Comparison of ENCODE assay signal across 24 mouse cellular contexts in genomic region chr10:95868348-95868747, GRCm38 (mm10). TPM values are rescaled to one million over a fixed set of nuclear protein-coding genes. Genes with fewer than 3 reads are reported as not detected.
DNase-seq lines count a peak whose midpoint lies in the region; ATAC-seq and TF ChIP-seq lines count a peak whose summit lies in the region.
"Had no signal": no experiment of that assay in that cellular context is flagged by ENCODE, and none has a peak within 500 bp of the region (broad histone marks: within the 10 kb centered on the region; RNA-seq: fewer than 3 reads in every experiment).

No protein-coding gene starts in this region.

- peak; percentile 24 for DNase-seq in forebrain, embryonic 14.5 days (ENCODE audit: low spot score)
- peak; percentile 2 for DNase-seq in liver, postnatal 0 days
- DNase-seq in Muller cell, postnatal 12 days (ENCODE audit: inconsistent ontology term), result peak; percentile 42
- DNase-seq in MN1 (ENCODE audit: low spot score), result no peak
- DNase-seq: adrenal gland, adult 2 months; adrenal gland, postnatal 14 days; cerebellum, adult 18-20 months; cerebellum, adult 9-11 months; cerebellum, postnatal 25 days; gastrocnemius, postnatal 25 days; heart, adult 18-20 months; heart, postnatal 10 days; heart, postnatal 36 days had no signal

- H3K36me3 ChIP-seq in forebrain, embryonic 14.5 days (ENCODE audit: control insufficient read depth, insufficient read depth, low read length), result no peaks in the 10 kb centered on the region
- no peaks in the 10 kb centered on the region for H3K36me3 ChIP-seq in forebrain, embryonic 13.5 days (ENCODE audit: poor library complexity, severe bottlenecking)
- no peaks in the 10 kb centered on the region for H3K36me3 ChIP-seq in liver, postnatal 0 days (replicated peaks; ENCODE audit: insufficient read depth, low read length)
- no peaks in the 10 kb centered on the region for H3K36me3 ChIP-seq in liver, embryonic 12.5 days
- H3K36me3 ChIP-seq: embryonic facial prominence, embryonic 12.5 days; embryonic facial prominence, embryonic 15.5 days; heart, embryonic 12.5 days; heart, embryonic 15.5 days; hindbrain, embryonic 10.5 days; hindbrain, embryonic 13.5 days; intestine, embryonic 15.5 days had no signal

- H3K4me3 ChIP-seq in forebrain, embryonic 14.5 days (ENCODE audit: low read depth, low read length), result no peak overlapping the region
- no peak overlapping the region for H3K4me3 ChIP-seq in forebrain, embryonic 13.5 days
- H3K4me3 ChIP-seq in liver, postnatal 0 days (ENCODE audit: low read depth, low read length), result no peak overlapping the region
- H3K4me3 ChIP-seq in liver, embryonic 12.5 days, result no peak overlapping the region
- H3K4me3 ChIP-seq: embryonic facial prominence, embryonic 12.5 days; embryonic facial prominence, embryonic 15.5 days; heart, embryonic 12.5 days; heart, embryonic 15.5 days; hindbrain, embryonic 10.5 days; hindbrain, embryonic 13.5 days; intestine, embryonic 15.5 days had no signal

- no peak for TF ChIP-seq EP300 in liver, postnatal 0 days (IDR thresholded peaks at IDR 0.05; ENCODE audit: low read depth)

- H3K9ac ChIP-seq in forebrain, embryonic 14.5 days (ENCODE audit: low read length), result no peak overlapping the region
- no peak overlapping the region for H3K9ac ChIP-seq in forebrain, embryonic 13.5 days
- H3K9ac ChIP-seq in liver, postnatal 0 days (replicated peaks), result no peak overlapping the region
- H3K9ac ChIP-seq in liver, embryonic 12.5 days, result no peak overlapping the region
- H3K9ac ChIP-seq: embryonic facial prominence, embryonic 12.5 days; embryonic facial prominence, embryonic 15.5 days; heart, embryonic 12.5 days; heart, embryonic 15.5 days; hindbrain, embryonic 13.5 days; intestine, embryonic 15.5 days had no signal

- no peaks in the 10 kb centered on the region for H3K9me3 ChIP-seq in forebrain, embryonic 14.5 days (replicated peaks; ENCODE audit: control insufficient read depth, low read length)
- H3K9me3 ChIP-seq in forebrain, embryonic 13.5 days (replicated peaks), result no peaks in the 10 kb centered on the region
- no peaks in the 10 kb centered on the region for H3K9me3 ChIP-seq in liver, postnatal 0 days (ENCODE audit: low read length)
- no peaks in the 10 kb centered on the region for H3K9me3 ChIP-seq in liver, embryonic 12.5 days (replicated peaks)
- H3K9me3 ChIP-seq: embryonic facial prominence, embryonic 12.5 days; embryonic facial prominence, embryonic 15.5 days; heart, embryonic 12.5 days; heart, embryonic 15.5 days; hindbrain, embryonic 10.5 days; hindbrain, embryonic 13.5 days; intestine, embryonic 15.5 days had no signal

- no peak overlapping the region for H3K27ac ChIP-seq in forebrain, embryonic 14.5 days (ENCODE audit: low read depth, low read length)
- H3K27ac ChIP-seq in forebrain, embryonic 13.5 days, result no peak overlapping the region
- H3K27ac ChIP-seq in liver, postnatal 0 days (ENCODE audit: low read depth), result no peak overlapping the region
- H3K27ac ChIP-seq in liver, embryonic 12.5 days, result no peak overlapping the region
- H3K27ac ChIP-seq: embryonic facial prominence, embryonic 12.5 days; embryonic facial prominence, embryonic 15.5 days; heart, embryonic 15.5 days; hindbrain, embryonic 10.5 days; hindbrain, embryonic 13.5 days; intestine, embryonic 15.5 days had no signal

- no peak for ATAC-seq in forebrain, embryonic 14.5 days
- ATAC-seq in forebrain, embryonic 13.5 days, result no peak
- no peak for ATAC-seq in liver, postnatal 0 days
- ATAC-seq in liver, embryonic 12.5 days, result no peak
- ATAC-seq: hindbrain, embryonic 16.5 days; intestine, embryonic 15.5 days had no signal

- no peak for TF ChIP-seq CTCF in liver, postnatal 0 days (IDR thresholded peaks at IDR 0.05; ENCODE audit: low read depth)

- no peaks in the 10 kb centered on the region for H3K4me1 ChIP-seq in forebrain, embryonic 14.5 days (ENCODE audit: control insufficient read depth, insufficient read depth, low read length)
- H3K4me1 ChIP-seq in forebrain, embryonic 13.5 days, result 0 out of 2 replicates have a peak, but pooled peaks cover 4% of the 10 kb centered on the region
- no peaks in the 10 kb centered on the region for H3K4me1 ChIP-seq in liver, postnatal 0 days (ENCODE audit: insufficient read depth)
- H3K4me1 ChIP-seq in liver, embryonic 12.5 days, result no peaks in the 10 kb centered on the region
- H3K4me1 ChIP-seq: embryonic facial prominence, embryonic 15.5 days; hindbrain, embryonic 13.5 days; intestine, embryonic 15.5 days had no signal

- H3K4me2 ChIP-seq in forebrain, embryonic 14.5 days (ENCODE audit: low read length), result no peak overlapping the region
- no peak overlapping the region for H3K4me2 ChIP-seq in forebrain, embryonic 13.5 days
- no peak overlapping the region for H3K4me2 ChIP-seq in liver, postnatal 0 days (ENCODE audit: low read depth, low read length)
- no peak overlapping the region for H3K4me2 ChIP-seq in liver, embryonic 12.5 days
- H3K4me2 ChIP-seq: embryonic facial prominence, embryonic 12.5 days; embryonic facial prominence, embryonic 15.5 days; heart, embryonic 12.5 days; heart, embryonic 15.5 days; hindbrain, embryonic 13.5 days; intestine, embryonic 15.5 days had no signal

- 46% methylated on average over 6 of the region's 6 CpGs for WGBS in forebrain, embryonic 14.5 days
- WGBS in forebrain, embryonic 13.5 days, result 47% methylated on average over 6 of the region's 6 CpGs
- 75% methylated on average over 6 of the region's 6 CpGs for WGBS in liver, postnatal 0 days (ENCODE audit: insufficient replicate concordance)
- WGBS in liver, embryonic 12.5 days (ENCODE audit: insufficient replicate concordance), result 64% methylated on average over 6 of the region's 6 CpGs

- no peaks in the 10 kb centered on the region for H3K27me3 ChIP-seq in forebrain, embryonic 14.5 days (replicated peaks; ENCODE audit: control insufficient read depth, insufficient read depth, low read length)
- no peaks in the 10 kb centered on the region for H3K27me3 ChIP-seq in forebrain, embryonic 13.5 days
- H3K27me3 ChIP-seq in liver, postnatal 0 days (ENCODE audit: insufficient read depth, low read length), result no peaks in the 10 kb centered on the region
- H3K27me3 ChIP-seq in liver, embryonic 12.5 days (replicated peaks), result no peaks in the 10 kb centered on the region
- H3K27me3 ChIP-seq: embryonic facial prominence, embryonic 12.5 days; embryonic facial prominence, embryonic 15.5 days; heart, embryonic 12.5 days; heart, embryonic 15.5 days; hindbrain, embryonic 13.5 days; intestine, embryonic 15.5 days had no signal

RNA-seq across cellular contexts. Expression of gene Gm33543, which starts 25.6 kb away (rescaled TPM):
- polyA plus RNA-seq in forebrain, embryonic 14.5 days (2014; fragmentation: Nextera tagmentation; extraction: Ambion mirVana), result not detected in 2 replicates
- polyA plus RNA-seq in forebrain, embryonic 13.5 days (2015; fragmentation: Nextera tagmentation; extraction: Ambion mirVana), result not detected in 2 replicates
- 1.2 and 1.4 TPM in 2 replicates for polyA plus RNA-seq in liver, postnatal 0 days (2015; fragmentation: Nextera tagmentation; extraction: Ambion mirVana)
- polyA plus RNA-seq in liver, embryonic 12.5 days (2016; fragmentation: Nextera tagmentation; extraction: Ambion mirVana), result not detected in 2 replicates
- polyA plus RNA-seq: adrenal gland, adult 2 months; embryonic facial prominence, embryonic 12.5 days; forebrain, embryonic 11.5 days; heart, embryonic 12.5 days; heart, embryonic 15.5 days; hindbrain, embryonic 10.5 days; hindbrain, embryonic 13.5 days; hindbrain, embryonic 16.5 days; intestine, embryonic 15.5 days had no signal
